Mouse (Mus musculus) left cerebral cortex, postnatal 36 days (tissue): ENCODE measurements around the gene Gm14226. TPM values are rescaled to one million over a fixed set of nuclear protein-coding genes. Genes with fewer than 3 reads are reported as not detected.
"Not testable (repeated sequence)": the region's sequence is repeated elsewhere in the genome, so short reads cannot be mapped to it uniquely, and the experiment has no call there.

Source experiments
- DNase-seq, 2 experiments: peaks; one replicate each; pipeline ENCODE4 v3.0.0; 2021 to 2022; ENCODE audit warnings: low spot score in 2 of 2, mixed read lengths in 1 of 2
- intact Hi-C: fragments of 180-260 bp; cut with DNase I; formaldehyde crosslinking; loops from one replicate; pipeline ENCODE4 v1.15.1; 2025
- total RNA-seq, 2 experiments: library from RNA; stranded (reverse); gene quantifications; 2 replicates each; pipeline ENCODE4 v1.2.3; 2021

Gm14226 gene
- total RNA-seq, 2 experiments from 2014 or later, result 0.10 to 0.11 TPM

DNA sequence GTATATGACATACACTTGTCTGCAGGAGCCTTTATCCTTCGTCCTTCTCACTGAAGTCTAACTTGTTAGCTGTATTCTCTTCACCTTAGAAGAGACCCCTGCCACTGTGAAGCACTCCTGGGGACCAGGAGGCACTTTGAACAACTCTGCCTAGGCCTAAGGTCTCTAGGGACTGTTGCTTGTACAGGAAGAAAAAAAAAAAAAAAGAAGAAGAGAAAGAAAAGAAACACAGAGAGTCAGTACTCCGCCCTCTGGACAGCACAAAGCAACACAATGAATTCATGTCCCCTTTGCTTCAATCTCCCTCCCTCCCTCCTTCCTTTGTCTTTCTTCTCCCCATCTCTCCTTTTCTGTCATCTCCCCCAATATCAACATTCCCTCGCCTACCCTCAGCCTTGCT is 27.0 kb downstream of the Gm14226 start:
- no peak for DNase-seq
- intact Hi-C loops, result no loop called here

DNA sequence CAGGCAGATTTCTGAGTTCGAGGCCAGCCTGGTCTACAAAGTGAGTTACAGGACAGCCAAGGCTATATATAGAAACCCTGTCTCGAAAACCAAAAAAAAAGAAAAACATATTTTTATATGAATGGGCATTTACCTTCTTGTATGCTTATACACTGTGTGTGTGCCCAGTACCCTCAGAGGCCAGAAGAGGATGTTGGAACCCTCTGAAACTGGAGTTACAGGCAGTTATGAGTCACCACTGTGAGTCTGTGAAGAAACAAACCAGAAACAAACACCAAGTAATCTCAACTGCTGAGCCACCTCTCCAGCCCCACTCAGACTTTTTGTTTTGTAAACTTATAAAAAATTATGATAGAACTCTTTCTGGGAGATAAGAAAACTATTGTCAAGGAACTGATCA is 28.7 kb downstream of the Gm14226 start:
- intact Hi-C loops, result no loop called here
- no peak for DNase-seq

DNA sequence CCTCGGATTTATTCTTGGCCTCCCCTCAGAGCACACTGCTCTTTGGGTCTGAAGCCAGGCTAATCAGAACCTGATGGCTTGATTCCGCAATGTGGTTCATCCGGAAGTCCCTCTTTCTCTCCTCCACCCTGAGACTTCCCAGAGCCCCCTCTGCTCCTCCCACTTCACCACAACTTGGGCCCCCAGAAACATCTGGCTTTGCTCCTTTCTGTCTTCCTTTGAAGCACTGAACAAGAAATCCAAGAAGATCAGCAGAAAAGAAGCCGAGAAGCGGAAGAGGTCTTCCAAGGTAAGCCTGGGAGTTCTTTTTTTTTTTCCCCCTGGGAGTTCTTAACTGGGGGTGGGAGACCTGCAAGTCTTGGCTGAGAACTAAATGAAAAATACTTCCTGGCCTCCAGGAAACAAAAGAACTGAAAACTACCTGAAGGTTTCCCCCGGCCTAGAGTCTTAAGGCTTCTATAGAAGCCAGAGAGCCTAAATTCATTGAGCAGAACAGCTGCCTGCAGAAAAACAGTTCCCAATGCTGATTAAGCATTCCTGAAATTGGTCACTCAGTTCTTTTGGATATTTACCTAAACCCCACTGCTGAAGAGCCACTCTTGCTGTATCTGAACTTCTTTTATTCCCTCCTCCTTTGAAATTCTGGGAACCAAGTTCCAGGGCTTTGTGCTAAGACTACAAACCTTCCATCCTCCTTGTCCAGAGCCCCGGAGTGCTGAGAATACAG is 29.5 kb downstream of the Gm14226 start:
- no peak for DNase-seq
- intact Hi-C loops, result no loop called here

DNA sequence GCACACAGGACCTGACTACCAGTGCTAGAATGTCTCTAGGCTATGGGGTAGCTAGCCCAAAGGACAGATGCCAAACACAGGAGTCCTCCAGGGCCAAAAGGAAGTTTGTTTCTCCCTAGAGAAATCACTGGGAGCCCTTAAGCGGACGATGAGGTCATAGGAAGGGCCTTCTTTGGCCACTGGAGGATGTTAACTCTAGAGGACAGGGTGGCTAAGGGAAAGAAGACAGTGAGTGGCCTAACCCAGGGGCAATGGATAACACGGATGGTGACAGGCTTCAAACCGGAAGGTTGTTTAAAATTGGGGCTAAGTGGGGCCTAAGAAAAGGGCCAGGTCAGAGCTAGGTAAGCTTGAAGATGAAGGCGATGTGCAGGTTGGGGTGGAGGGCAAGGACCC is 32.0 kb downstream of the Gm14226 start:
- no peak for DNase-seq
- intact Hi-C loops, result loop anchor here (1.0 kb wide), 1 partner anchor 24 kb away; the partner anchor contains the start of gene Ahcy

DNA sequence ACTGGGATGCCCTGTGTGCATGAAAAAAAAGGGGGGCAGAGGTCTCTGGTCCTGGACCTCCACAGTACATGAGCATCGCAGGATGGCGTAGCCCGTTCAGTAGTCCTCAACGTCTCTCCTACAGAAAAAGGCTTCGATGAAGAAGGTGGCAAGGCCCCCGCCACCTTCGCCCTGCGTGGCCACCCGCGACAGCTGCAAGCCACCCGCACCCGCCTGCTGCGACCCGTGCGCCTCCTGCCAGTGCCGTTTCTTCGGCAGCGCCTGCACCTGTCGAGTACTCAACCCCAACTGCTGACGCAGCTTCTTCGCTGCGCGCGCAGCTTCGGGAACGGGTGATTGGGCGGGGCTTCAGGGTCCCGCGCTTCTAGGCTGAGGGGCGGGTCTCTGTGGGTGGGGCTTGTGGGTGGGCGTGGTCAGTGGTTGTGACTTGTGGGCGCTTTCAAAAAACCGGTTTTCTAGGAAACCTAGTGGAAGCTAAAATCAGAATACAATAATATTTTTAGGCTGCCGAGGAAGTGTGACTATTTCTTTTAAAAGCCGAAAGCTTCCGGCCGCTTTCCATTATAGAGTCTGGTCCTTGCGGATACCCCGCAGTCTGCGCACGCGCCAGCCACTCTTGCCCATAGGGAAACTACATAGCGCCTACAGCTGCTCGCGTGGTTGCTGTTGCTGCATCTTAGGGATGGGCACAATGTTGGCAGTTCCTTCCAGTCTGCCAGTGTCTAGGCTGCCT is 32.6 kb downstream of the Gm14226 start:
- peak; percentile 92 to 93 for DNase-seq
- intact Hi-C loops, result loop anchor here (1.0 kb wide), 1 partner anchor 24 kb away; the partner anchor contains the start of gene Ahcy

DNA sequence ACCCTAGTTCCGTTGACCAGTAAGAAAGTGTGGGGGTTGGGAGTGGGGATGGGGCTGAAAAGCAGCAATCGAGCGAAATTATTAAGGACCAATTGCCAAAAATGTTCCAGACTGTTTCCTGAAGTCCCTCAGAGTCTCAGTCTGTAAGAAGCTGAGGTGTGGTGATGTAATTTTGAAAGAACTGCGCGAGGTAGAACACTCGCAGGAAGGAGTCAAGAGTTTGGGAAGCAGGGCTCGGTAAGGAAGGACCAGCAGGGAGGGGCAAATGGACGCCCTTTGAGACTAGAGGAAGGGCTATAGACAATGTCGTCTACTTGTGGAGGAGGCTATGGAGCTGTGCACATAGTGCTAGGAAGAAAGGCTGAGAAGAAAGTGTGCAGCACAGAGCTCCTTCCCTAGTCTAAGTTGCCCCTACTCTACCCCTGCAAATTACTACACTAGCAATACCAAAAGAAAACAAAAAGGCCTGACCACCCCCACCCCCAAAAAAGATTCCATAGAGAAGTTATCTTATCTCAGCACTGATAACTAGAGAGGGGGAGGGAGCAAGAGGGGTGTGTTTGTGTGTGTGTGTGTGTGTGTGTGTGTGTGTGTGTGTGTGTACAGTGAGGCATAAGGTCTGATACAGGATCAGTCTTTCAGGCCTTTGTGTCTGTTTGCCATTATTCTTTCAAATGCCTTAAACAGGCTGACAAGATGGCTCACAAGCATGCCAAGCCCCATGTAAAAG is 33.7 kb downstream of the Gm14226 start:
- intact Hi-C loops, result no loop called here
- DNase-seq, result no peak

DNA sequence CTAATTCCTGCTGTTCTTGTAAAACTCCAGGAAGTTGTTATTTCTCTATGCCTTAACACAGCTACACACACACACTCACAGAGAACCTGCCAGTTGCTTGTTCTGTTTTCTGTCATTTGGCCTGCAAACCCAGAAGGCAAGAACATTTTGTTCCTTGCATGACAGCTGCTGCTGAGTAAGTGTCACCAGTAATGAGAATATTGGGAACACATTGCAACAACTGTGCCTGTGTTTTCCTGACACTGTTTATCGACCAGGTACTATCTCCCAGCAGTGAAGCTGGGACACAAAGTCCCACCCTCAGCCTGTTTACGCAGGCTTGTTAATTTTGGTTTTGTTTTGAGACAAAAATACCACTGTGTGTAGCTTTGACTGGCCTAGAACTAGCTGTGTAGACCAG is 34.6 kb downstream of the Gm14226 start:
- intact Hi-C loops, result no loop called here
- DNase-seq, result no peak

DNA sequence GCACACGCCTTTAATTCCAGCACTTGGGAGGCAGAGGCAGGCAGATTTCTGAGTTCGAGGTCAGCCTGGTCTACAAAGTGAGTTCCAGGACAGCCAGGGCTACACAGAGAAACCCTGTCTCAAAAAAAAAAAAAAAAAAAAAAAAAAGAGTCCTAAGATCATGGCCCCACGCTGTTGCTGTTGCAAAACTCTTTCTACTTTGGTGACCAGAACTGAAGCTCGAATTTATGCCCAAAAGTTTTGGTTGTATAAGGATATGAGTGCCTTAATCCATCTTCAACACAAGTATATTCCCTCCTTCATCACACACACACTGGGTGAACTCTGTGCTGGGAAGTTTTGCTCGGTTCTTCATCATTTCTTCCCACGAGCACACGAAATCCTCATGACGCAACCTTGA is 35.4 kb downstream of the Gm14226 start:
- intact Hi-C loops, DNase-seq: not testable (repeated sequence)

DNA sequence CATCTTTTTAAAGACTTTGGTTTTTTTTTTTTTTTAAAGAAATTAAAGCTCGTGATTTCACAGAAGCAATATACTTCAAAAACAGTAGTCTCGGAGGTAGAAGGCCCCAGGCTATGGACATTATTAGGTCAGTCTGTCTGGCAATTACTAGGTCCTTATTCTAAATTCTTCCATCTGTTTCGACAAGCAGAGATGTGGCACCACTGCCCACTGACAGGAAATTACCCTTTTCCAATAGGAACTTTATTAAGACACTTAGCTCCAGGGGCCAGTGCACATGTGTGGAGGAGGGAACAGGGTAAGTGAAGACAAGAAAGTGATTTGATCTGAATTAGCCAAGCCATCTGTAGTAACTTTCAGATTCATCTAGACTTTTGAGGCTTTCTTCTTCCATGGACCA is 36.6 kb downstream of the Gm14226 start:
- no peak for DNase-seq
- intact Hi-C loops, result no loop called here

DNA sequence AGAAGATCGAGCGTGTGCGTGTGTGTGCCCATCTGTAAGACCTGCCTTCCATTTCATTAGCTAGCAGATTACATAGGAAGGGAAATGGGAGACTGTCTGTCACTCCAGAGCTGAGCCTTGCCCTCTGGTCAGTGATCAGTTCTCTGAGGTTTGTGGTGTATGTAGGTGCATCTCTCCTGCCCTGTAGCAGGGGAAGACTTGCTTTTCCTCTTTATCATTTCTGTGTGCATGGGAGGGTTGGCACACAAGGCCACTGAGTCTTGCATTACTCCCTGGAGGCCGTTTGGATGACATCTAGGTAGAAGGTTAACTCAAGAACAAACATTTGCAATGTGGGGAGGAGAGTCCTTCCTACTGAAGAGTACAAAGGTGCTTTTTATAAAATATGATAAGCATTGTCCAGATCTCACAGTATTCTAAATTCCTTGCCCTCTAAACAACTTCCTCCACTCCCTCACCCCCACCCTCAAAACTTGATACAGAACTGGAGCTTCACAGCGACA is 38.1 kb downstream of the Gm14226 start:
- intact Hi-C loops, result no loop called here
- no peak for DNase-seq

DNA sequence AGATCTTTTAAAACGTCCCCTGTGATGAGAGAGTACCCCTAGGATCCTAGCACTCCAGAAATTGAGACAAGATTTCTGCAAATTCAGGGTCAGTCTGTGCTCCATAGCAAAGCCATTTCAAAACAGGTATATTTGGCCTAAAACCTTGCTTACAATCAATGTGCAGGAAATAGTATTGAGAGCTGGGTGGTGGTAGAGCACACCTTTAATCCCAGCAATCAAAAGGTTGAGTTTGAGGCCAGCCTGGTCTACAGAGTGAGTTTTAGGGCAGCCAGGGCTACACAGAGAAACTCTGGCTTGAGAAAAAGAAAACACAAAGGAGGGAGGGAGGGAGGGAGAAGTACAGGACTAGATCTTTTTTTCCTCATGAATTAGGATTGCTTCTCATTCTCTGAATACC is 39.3 kb downstream of the Gm14226 start:
- DNase-seq, result no peak
- intact Hi-C loops, result no loop called here

DNA sequence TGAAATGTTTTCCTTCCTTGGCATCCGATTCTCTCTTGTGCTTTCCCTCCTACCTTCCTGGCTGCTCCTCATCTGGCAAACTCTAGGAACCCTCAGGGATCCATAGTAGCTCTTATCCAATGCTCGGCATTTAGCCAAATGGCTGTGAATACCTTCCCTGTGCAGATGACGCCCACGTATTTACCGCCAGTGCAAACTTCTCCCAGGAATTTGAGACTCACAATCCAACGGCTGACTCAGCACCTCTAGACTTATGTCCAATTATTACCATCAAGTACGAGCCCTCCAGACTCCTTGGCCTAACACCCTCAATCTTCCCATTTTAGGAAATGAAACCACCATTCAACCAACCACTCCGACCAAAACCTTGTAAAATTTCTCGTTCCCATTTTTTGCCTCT is 53.0 kb downstream of the Gm14226 start:
- intact Hi-C loops, result no loop called here
- DNase-seq, result no peak

DNA sequence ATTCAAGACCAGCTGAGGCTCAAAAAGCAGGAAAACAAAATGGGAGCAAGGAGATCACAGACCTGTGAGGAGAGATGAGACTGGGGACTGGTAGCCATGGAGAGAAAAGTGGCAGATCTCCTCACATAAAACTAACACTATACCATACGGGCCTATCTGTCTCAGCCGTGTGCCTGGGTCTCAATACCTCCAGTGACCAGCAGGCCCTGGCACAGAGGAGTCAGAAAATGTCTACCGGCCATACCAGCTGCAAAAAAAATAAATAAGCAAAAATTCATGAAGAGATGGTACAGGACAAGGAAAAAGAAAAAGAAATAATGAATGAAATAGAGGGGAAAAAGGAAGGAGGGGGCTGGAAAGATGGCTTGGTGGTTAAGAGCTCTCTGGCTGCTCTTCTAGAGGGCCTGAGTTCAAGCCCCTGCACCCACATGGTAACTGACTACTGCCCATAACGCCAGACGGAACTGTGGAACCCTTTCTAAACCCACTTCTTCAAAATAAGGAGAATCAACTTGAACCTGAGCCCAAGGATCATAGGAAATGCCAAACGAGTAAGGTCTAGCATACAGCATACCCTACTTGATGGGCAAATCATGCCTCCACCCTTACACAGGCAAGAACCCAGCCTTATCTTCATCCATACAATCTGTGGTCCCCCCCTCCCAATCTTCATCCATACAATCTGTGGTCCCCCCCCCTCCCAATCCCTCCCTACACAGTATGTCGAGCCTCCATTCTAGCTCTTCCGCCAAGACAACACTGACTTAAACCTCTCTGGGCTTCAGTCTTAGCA is 54.5 kb downstream of the Gm14226 start:
- intact Hi-C loops, result no loop called here
- DNase-seq, result no peak

DNA sequence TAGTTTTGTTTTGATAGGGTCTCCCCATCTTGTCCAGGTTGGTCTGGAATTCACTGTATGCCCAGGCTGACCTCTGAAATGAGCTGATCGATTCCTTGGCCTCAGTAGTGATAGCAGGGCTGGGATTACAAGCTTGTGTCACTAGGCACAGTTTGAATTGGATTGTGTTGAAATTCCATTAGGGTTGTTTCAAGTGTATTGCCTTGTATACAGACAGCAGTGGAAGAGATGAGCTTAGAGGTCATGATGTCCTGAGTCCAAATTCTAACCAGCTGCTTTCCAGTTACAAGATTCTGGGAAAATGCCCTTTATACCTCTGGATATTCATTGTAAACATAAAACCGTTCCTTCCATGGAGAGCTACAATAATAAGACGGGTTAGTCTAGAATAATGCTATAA is 55.3 kb downstream of the Gm14226 start:
- intact Hi-C loops, result no loop called here
- DNase-seq, result no peak

DNA sequence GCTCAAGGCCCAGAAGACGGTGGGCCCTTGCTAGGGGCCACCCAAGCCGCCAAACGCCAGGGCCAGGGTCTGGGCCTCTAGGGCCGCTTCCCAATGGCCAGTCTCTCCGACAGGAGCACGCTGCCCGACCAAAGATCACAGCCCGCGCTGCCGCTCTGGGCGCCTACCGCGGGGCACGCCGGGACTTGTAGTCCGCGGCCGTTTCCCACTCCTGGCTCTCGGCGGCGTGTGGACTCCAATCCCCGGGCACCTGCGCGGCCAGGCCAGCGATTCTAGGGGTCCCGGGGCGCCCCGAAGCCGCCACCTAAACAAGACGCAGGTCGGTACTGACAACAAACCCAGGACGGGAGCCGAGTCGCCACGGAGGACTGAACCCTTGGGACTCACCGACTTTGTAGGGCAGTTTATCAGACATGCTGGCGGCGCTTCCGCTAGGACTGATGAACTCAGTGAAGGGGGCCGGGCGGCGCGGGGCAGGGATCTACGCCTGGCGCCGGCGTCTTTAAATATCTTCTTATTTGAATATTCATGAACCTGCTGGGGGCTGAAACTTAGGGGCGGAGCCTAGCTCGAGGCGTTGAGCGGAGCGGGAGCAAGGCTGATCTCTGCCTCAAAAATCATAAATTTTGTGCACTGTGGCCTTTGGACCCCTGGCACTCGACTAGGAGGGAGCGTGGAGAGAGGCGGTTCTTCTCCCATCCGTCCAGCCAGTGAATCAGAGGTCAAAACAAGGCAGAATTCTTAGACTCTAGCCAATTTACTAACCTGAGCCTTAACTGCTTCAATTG is 56.1 kb downstream of the Gm14226 start, which contains the start of gene Ahcy:
TSS of gene Ahcy (minus strand) at position 520 of the 788 bp plus-strand sequence.
- peak; percentile 91 to 92 for DNase-seq
- intact Hi-C loops, result loop anchor here (1.0 kb wide), 1 partner anchor 24 kb away; no protein-coding TSS in a partner anchor

DNA sequence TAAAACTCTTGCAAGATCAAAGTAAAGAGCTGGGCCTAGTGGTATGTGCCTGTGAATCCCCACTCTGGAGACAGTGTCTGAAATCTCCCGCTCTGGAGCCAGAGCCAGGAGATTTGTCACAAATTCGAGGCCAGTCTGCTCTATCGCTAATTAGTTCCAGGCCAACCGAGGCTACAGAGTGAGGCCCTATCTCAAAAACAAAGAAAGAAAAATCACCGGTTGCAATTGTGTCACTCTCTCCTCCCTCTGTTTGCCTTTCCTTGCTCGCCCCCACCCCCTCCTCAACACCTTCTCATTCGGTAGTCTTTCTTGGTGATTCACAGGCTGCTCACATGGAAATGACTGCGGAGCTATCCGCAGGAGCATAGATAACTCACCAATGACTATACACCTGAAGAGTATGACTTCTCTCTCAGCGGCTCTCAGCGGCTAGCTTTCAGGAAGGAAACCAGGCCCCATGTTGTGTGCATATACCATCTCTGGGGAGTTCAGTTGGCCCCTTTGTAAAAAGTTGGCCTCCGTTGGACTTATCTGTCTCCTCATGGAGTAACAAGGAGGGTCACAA is 56.8 kb downstream of the Gm14226 start:
- intact Hi-C loops, result loop anchor here (1.0 to 5.0 kb wide), 2 partner anchors 25 to 57 kb away; partner anchors contain the start of gene Itch
- DNase-seq, result peak in 1 of 2 experiments; percentile 23

DNA sequence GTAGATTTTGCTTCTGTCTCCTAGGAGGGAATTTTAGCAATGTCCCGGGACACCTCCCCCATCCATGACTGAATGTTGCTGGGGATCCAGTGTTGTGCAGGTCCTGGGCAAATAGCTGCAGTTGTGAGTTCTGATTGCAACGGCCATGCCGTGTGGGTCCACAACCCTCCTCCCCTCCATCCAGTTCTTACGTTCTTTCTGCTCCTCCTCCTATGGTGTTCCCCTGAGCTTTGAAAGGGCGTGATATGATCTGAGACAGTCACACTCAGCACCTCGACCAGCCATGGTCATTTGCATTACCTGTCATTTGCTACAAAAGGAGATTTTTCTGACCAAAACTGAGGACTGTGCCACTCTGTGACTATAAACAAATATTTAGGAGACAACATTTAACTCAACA is 57.6 kb downstream of the Gm14226 start:
- intact Hi-C loops, result loop anchor here (5.0 kb wide), 1 partner anchor 57 kb away; the partner anchor contains the start of gene Itch
- no peak for DNase-seq
